Mouse (Mus musculus): ENCODE results near the gene Hecw2. TPM values are rescaled to one million over a fixed set of nuclear protein-coding genes. Genes with fewer than 3 reads are reported as not detected.

Hecw2 gene
- 3.0 and 3.5 TPM in 2 replicates for polyA plus RNA-seq (2021; fragmentation: Nextera tagmentation)
- long read RNA-seq, experiment 1, partial matches to known transcripts = 3 of 9 reads
- long read RNA-seq, experiment 1, other reads (novel, unspliced or antisense) = 4 of 9 reads
- long read RNA-seq, experiment 2, partial matches to known transcripts = 6 of 17 reads
- long read RNA-seq, experiment 2, other reads (novel, unspliced or antisense) = 11 of 17 reads

DNA sequence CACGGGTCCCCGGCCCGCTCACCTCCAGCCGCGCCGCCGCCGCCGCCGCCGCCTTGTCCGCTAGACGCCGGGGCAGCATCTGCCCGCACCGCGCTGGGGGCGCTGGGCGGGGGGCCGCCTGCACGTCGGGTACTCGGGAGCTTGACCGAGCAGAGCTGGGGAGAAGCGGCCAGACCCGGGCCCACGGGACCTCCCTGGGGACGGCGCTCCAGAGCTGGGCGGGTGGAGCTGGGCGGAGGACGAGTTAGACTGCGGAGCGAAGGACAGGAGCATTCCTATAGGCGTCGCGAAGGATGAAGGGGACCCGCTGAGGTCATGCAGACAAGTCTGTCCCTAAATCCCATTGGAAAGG lies at the start of gene Hecw2:
Gene Hecw2 (minus strand): TSS at position 215 of the 352 bp plus-strand sequence.

DNA sequence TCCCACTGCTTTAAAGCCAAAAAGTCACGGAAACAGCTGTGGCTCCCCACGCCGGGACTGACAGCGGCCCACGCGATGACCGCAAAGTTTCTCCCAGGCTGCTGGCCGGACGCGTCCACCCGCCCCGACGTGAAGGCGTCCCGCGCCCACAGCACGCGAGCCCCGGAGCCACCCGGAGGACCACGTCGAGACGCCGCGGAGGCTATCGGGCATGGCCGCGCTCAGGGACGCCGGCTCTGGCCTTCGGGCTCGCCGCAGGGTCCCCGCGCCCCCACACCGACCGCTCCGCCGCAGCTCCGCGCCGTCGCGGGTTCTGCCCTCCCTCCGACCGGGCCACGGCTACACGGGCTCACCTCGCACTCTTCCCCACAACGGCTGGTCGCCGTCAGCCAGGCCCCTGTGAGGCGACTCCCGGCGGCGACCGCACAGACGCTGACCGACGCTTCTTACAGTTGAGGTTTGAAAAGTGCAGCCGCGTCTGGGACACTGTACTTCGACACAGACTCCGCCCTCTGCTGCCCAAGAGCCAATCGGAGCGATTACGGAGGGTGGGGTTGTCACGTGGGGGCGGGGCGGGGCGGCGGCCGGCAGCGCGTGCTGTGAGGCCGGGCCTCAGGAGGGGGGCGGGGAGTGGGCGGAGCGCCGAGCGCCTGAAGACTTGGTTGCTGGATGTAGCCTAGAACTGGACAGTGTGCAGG lies 410.1 kb downstream of the Hecw2 start, which contains the start of gene Stk17b:
Gene Stk17b (minus strand): TSS at position 504 of the 698 bp plus-strand sequence.

Small RNA genes lying within 50 kb of the gene (microRNA-seq; reads per million reads assigned to microRNA genes)
- gene Mir7681 = not detected

Other genes starting within 250 kb of the Hecw2 start
- not detected in 2 replicates for gene Ccdc150, start 55.5 kb upstream of the Hecw2 start, polyA plus RNA-seq (2021; fragmentation: Nextera tagmentation)
- 17.1 and 17.6 TPM in 2 replicates for gene Gtf3c3, start 243.8 kb upstream of the Hecw2 start, polyA plus RNA-seq (2021; fragmentation: Nextera tagmentation)

Measured in layer of hippocampus, adult 6 months (tissue).